Mouse (Mus musculus) spleen, adult 2 months (tissue): Measurements from ENCODE around the gene Med23.

ENCODE experiments used
- CTCF ChIP-seq: fragments of 200-500 bp; IDR thresholded peaks from 2 replicates; pipeline ENCODE4 v1.5.1; 2011; ENCODE audit warnings: mild to moderate bottlenecking, inconsistent platforms; ENCODE audit not compliant: insufficient read depth, insufficient read length, insufficient replicate concordance; ENCODE audit errors: extremely low read depth
- POLR2A ChIP-seq: fragments of 200-500 bp; IDR thresholded peaks from 2 replicates; pipeline ENCODE4 v1.6.1; 2011; ENCODE audit warnings: low read depth, low read length, inconsistent platforms

DNA sequence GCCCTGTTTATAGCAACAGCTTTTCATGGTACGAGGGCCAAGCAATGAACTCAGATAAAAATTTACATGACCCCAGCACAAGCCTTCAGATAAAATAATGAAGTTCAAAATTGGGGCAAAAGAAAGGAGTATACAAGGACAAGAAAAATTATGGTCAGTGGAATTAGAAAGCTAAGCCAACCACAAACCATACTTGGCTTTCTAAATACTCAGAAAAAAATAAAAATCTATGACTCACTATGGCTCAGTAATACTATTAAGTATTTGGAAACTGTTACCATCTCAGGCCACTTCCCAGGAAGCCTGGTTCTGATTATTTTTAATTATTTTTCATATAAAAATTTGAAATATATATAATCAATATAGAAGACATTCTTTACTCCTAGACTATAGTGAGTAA is 46.9 kb upstream of the Med23 start:
- TF ChIP-seq CTCF, result no peak
- TF ChIP-seq POLR2A, result no peak
